Mouse (Mus musculus) spleen, adult 2 months (tissue): Measurements from ENCODE around the gene Endou.

ENCODE experiments used
- CTCF ChIP-seq: fragments of 200-500 bp; IDR thresholded peaks from 2 replicates; pipeline ENCODE4 v1.5.1; 2011; ENCODE audit warnings: mild to moderate bottlenecking, inconsistent platforms; ENCODE audit not compliant: insufficient read depth, insufficient read length, insufficient replicate concordance; ENCODE audit errors: extremely low read depth
- POLR2A ChIP-seq: fragments of 200-500 bp; IDR thresholded peaks from 2 replicates; pipeline ENCODE4 v1.6.1; 2011; ENCODE audit warnings: low read depth, low read length, inconsistent platforms

GRCm38 (mm10) chr15:97728804-97729203 lies 2.3 kb downstream of the Endou start:
- TF ChIP-seq CTCF, result no peak
- TF ChIP-seq POLR2A, result no peak
